Mouse (Mus musculus) stomach, postnatal 0 days (tissue): Measurements from ENCODE around the gene Adra1b.

Experiments used
- CTCF ChIP-seq: IDR thresholded peaks from 2 replicates; pipeline ENCODE4 v1.5.1; 2016; ENCODE audit warnings: antibody characterized with exemption, low read depth, mild to moderate bottlenecking, moderate library complexity
- EP300 ChIP-seq: optimal IDR thresholded peaks from 2 replicates; pipeline ENCODE3; 2016; ENCODE audit warnings: antibody characterized with exemption

GRCm38 (mm10) chr11:43835880-43836740 is 64.9 kb downstream of the Adra1b start:
- TF ChIP-seq CTCF (peak; percentile 83), EP300 (no peak)
